Mouse (Mus musculus) limb, embryonic 11.5 days (tissue): ENCODE data around the gene Apof. TPM values are rescaled to one million over a fixed set of nuclear protein-coding genes. Genes with fewer than 3 reads are reported as not detected.
"Not testable (repeated sequence)": the region's sequence is repeated elsewhere in the genome, so short reads cannot be mapped to it uniquely, and the experiment has no call there.

Experiments
- ATAC-seq: fragments of 200-750 bp; cut with Nextera tagmentation; 2 replicates; pipeline ENCODE4 v1.8.0; 2017; ENCODE audit warnings: low read depth; ENCODE audit not compliant: insufficient number of reproducible peaks, low FRiP score, low TSS enrichment
- DNase-seq: peaks from one replicate; pipeline ENCODE4 v3.0.0-alpha.2; 2015; ENCODE audit warnings: low spot score
- H3K27ac ChIP-seq: fragments of 300-500 bp; sonication (generic); replicated peaks from 2 replicates; pipeline ENCODE4 v1.5.1; 2014; ENCODE audit warnings: low read depth, mild to moderate bottlenecking, low read length
- H3K27me3 ChIP-seq: fragments of 300-500 bp; sonication (generic); 2 replicates; pipeline ENCODE4 v1.6.1; 2014; ENCODE audit warnings: mild to moderate bottlenecking, low read length, mixed read lengths; ENCODE audit not compliant: control insufficient read depth, insufficient read depth
- H3K36me3 ChIP-seq: fragments of 300-500 bp; sonication (generic); 2 replicates; pipeline ENCODE4 v1.6.1; 2014; ENCODE audit warnings: mild to moderate bottlenecking, low read length, moderate library complexity, mixed read lengths; ENCODE audit not compliant: control insufficient read depth, insufficient read depth
- H3K4me1 ChIP-seq: fragments of 300-500 bp; sonication (generic); 2 replicates; pipeline ENCODE4 v1.6.1; 2014; ENCODE audit warnings: low read length, mixed read lengths; ENCODE audit not compliant: control insufficient read depth, insufficient read depth
- H3K4me2 ChIP-seq: fragments of 300-500 bp; sonication (generic); 2 replicates; pipeline ENCODE4 v1.6.1; 2014; ENCODE audit warnings: low read depth, mild to moderate bottlenecking, moderate library complexity; ENCODE audit not compliant: severe bottlenecking
- H3K4me3 ChIP-seq: fragments of 300-500 bp; sonication (generic); 2 replicates; pipeline ENCODE4 v1.5.1; 2014; ENCODE audit warnings: low read depth, low read length
- H3K9ac ChIP-seq: fragments of 300-500 bp; sonication (generic); 2 replicates; pipeline ENCODE4 v1.6.1; 2014; ENCODE audit warnings: mild to moderate bottlenecking, low read length
- H3K9me3 ChIP-seq: fragments of 300-500 bp; sonication (generic); 2 replicates; pipeline ENCODE4 v1.6.1; 2016; ENCODE audit warnings: low read length; ENCODE audit not compliant: control insufficient read depth
- WGBS: fragments of 180-500 bp; shearing (Covaris S2); extraction: QIAGEN DNeasy Blood & Tissue Kit; methylation state at CpG from one replicate; pipeline ENCODE4 v1.1.7; 2014; 5-methylcytosine and 5-hydroxymethylcytosine counted together
- polyA plus RNA-seq: library from polyadenylated mRNA; unstranded; fragments of >200 nt; fragmentation: Nextera tagmentation; extraction: Ambion mirVana; gene quantifications from 2 replicates; pipeline ENCODE4 v1.2.1, GENCODE M21; 2014

The Apof gene
- polyA plus RNA-seq, 1 experiment from 2014 or later = not detected

DNA sequence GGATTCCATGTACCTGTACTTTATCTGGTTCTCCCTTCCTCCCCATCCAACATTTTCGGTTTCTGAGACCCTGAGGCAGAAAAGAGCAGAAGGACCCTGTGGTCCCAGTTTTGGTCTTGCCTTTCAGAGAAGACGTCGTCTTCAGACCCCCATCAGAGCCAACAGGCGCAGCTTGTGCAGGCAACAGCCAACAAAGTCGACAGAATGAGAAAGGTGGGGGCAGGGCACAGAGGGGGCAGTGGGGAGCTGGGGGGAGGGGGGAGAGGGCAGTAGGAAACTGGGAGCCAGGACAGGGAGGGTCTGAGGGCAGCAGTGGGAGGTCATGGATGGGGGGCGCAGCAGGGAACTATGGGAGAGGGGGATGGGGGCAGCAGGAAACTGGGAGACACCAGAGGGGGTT, 9.7 kb downstream of the Apof start:
- Histone ChIP-seq H3K27ac (no peak overlapping the region), H3K4me2 (no peak overlapping the region), H3K27me3 (no peaks in the 10 kb centered on the region), H3K4me1 (no peaks in the 10 kb centered on the region), H3K36me3 (peaks cover 9% of the 10 kb centered on the region; the same call in 1 of the 2 replicates), H3K9me3 (no peaks in the 10 kb centered on the region), H3K4me3 (no peak overlapping the region), H3K9ac (no peak overlapping the region)
- DNase-seq = no peak
- WGBS = 55% methylated on average over 6 of the region's 6 CpGs
- no peak for ATAC-seq

GRCm38 (mm10) chr10:128280943-128281342, 12.5 kb downstream of the Apof start:
- ATAC-seq (no peak), DNase-seq (no peak)
- H3K4me2 ChIP-seq = no peak overlapping the region
- no peaks in the 10 kb centered on the region for H3K9me3 ChIP-seq
- no peaks in the 10 kb centered on the region for H3K27me3 ChIP-seq
- no peak overlapping the region for H3K27ac ChIP-seq
- no peaks in the 10 kb centered on the region for H3K4me1 ChIP-seq
- no peak overlapping the region for H3K4me3 ChIP-seq
- WGBS = 86% methylated on average over 6 of the region's 6 CpGs
- peaks cover 9% of the 10 kb centered on the region; the same call in 1 of the 2 replicates for H3K36me3 ChIP-seq
- H3K9ac ChIP-seq = no peak overlapping the region

GRCm38 (mm10) chr10:128281682-128282081, 13.2 kb downstream of the Apof start:
- Histone ChIP-seq H3K36me3 (peaks cover 6% of the 10 kb centered on the region; the same call in 1 of the 2 replicates), H3K4me3 (no peak overlapping the region), H3K9me3 (no peaks in the 10 kb centered on the region), H3K27me3 (no peaks in the 10 kb centered on the region), H3K4me2 (no peak overlapping the region), H3K9ac (no peak overlapping the region), H3K27ac (no peak overlapping the region), H3K4me1 (no peaks in the 10 kb centered on the region)
- ATAC-seq (no peak), DNase-seq (no peak)
- 91% methylated on average over 14 of the region's 14 CpGs for WGBS

DNA sequence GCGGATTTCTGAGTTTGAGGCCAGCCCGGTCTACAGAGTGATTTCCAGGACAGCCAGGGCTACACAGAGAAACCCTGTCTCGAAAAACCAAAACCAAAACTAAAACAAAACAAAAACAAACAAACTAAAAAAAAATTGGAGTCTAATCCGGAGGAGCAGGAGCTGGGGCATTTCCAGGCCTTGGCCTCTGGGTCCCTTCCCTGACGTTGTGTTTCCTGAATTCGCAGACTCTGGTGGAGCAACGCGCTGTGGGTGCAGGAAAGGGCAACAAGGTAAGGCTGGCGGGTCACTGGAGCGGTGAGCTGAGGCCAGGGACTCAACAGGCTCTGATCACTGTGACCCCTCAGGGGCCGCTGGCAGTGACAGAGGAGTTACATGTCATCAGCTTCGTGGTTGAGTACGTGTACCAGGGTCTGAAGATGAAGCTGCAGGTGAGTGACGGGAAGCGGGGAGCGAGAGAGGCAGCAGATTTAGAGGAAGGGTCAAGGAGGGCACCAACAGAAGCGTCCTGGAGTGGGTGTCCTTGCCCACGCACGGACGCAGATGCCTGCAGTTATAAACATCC, 14.5 kb downstream of the Apof start:
- ATAC-seq = no peak
- Histone ChIP-seq H3K36me3 (peaks cover 3% of the 10 kb centered on the region; the same call in 1 of the 2 replicates), H3K9ac (no peak overlapping the region), H3K4me3 (no peak overlapping the region), H3K4me1 (no peaks in the 10 kb centered on the region), H3K27me3 (no peaks in the 10 kb centered on the region), H3K4me2 (no peak overlapping the region), H3K9me3 (no peaks in the 10 kb centered on the region), H3K27ac (no peak overlapping the region)
- WGBS = 92% methylated on average over 20 of the region's 20 CpGs
- DNase-seq = no peak

- 66% methylated on average over 31 of the region's 31 CpGs for WGBS
- Histone ChIP-seq H3K36me3 (no peaks in the 10 kb centered on the region), H3K4me1 (no peaks in the 10 kb centered on the region), H3K4me3 (no peak overlapping the region), H3K9me3 (no peaks in the 10 kb centered on the region), H3K4me2 (no peak overlapping the region), H3K9ac (no peak overlapping the region), H3K27me3 (no peaks in the 10 kb centered on the region), H3K27ac (no peak overlapping the region)
- peak; percentile 87 for DNase-seq
- peak; percentile 69; the same call in 1 of the 2 replicates for ATAC-seq
These were observed 15.4 kb downstream of the Apof start for GRCm38 (mm10) chr10:128283604-128284579.

DNA sequence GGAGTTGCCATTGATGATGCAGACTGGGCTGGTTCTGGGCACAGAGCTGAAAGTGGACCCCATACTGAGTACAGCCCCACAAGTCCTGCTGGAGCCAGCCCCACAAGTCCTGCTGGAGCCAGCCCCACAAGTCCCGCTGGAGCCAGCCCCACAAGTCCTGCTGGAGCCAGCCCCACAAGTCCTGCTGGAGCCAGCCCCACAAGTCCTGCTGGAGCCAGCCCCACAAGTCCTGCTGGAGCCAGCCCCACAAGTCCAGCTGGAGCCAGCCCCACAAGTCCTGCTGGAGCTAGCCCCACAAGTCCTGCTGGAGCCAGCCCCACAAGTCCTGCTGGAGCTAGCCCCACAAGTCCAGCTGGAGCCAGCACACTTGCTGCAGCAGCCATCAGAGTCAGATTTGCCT, 22.1 kb downstream of the Apof start:
- not testable (repeated sequence) for H3K36me3 ChIP-seq, H3K9ac ChIP-seq, H3K27ac ChIP-seq, ATAC-seq, H3K4me1 ChIP-seq, H3K4me3 ChIP-seq, H3K27me3 ChIP-seq, DNase-seq, H3K4me2 ChIP-seq, H3K9me3 ChIP-seq
- WGBS = 93% methylated on average over 1 of the region's 1 CpGs

DNA sequence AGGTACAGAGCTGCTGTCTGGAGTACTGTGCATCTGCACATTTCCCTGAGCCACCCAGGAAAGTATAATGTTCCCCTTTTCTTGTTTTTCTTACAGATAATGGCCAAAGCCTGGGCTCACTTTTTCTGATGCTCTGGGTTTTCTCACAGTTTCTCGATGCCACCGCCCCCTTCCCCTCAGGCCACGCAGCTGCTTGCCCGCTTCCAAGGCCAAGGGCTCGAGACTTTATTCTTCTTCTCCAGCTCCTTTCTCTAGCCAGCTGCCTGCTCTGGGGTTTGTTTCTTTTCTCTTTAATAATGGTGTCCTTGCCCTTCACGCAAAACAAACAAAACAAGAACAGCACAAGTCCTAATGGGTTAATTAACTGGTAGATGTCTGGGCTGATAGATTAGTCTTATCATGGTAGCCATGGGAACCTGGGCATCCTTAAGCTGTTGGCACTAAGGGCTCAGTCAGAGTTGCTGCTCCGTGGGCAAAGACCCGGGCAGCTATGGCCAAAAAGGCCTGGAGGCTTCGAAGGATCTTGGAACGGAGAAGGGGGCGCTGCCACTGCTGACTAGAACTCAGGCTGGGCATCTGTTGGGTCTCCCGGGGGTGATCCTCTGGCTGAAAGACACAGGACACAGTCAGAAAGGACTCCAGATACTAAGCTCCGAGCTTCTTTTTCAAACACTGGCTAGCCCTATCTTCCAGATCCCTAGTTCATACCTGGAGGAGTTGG, 28.1 kb downstream of the Apof start:
- ATAC-seq (no peak), DNase-seq (no peak)
- no peak overlapping the region for H3K4me2 ChIP-seq
- no peaks in the 10 kb centered on the region for H3K9me3 ChIP-seq
- no peaks in the 10 kb centered on the region; the same call in 1 of the 2 replicates for H3K36me3 ChIP-seq
- no peaks in the 10 kb centered on the region for H3K27me3 ChIP-seq
- 81% methylated on average over 13 of the region's 13 CpGs for WGBS
- no peak overlapping the region for H3K4me3 ChIP-seq
- H3K9ac ChIP-seq = no peak overlapping the region
- no peak overlapping the region for H3K27ac ChIP-seq
- H3K4me1 ChIP-seq = no peaks in the 10 kb centered on the region

DNA sequence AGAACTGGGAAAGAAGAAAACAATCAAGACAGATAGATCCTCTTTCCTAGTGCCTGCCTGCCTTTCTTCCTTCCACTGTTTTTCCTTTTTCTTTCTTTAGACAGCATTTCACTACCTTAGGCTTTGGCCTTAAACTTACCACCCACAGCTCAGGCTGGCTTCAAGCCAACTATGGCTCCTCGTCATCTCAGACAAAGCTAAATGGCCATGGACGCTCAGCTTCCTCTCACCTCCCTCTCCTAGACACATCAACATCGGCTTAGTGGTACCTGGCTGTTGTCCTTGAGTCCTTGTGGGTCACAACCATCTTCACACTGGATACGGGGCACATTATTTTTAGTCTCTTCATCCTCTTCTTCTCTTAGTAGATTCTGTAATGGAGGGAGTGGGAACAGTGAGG, 28.8 kb downstream of the Apof start:
- Histone ChIP-seq H3K27me3 (no peaks in the 10 kb centered on the region), H3K36me3 (no peaks in the 10 kb centered on the region; the same call in 1 of the 2 replicates), H3K4me3 (no peak overlapping the region), H3K9ac (no peak overlapping the region), H3K4me2 (no peak overlapping the region), H3K9me3 (no peaks in the 10 kb centered on the region), H3K27ac (no peak overlapping the region), H3K4me1 (no peaks in the 10 kb centered on the region)
- 80% methylated on average over 4 of the region's 4 CpGs for WGBS
- DNase-seq (no peak), ATAC-seq (no peak)
